Mouse (Mus musculus) ES-E14 (cell line): ENCODE results near the gene Dapp1. TPM values are rescaled to one million over a fixed set of nuclear protein-coding genes. Genes with fewer than 3 reads are reported as not detected.

Source experiments
- DNase-seq: peaks from one replicate; pipeline ENCODE4 v3.0.0-alpha.2; 2013; ENCODE audit warnings: low read depth, low spot score
- H3K27ac ChIP-seq: 2 replicates; pipeline ENCODE4 v1.5.1; 2012; ENCODE audit warnings: low read depth, mild to moderate bottlenecking, low read length, moderate library complexity, mixed read lengths; ENCODE audit not compliant: poor library complexity, insufficient read depth, severe bottlenecking
- H3K36me3 ChIP-seq: 2 replicates; pipeline ENCODE4 v1.6.1; 2012; ENCODE audit warnings: mild to moderate bottlenecking, low read length, moderate library complexity, mixed read lengths; ENCODE audit not compliant: control insufficient read depth, poor library complexity, insufficient read depth, severe bottlenecking
- H3K4me1 ChIP-seq, 2 experiments: fragments of 150-350 bp in 1 of 2; sonication (generic) in 1 of 2; 2 replicates each; pipeline ENCODE4 v1.6.1; 2012; ENCODE audit warnings: low read length in 2 of 2, mild to moderate bottlenecking in 1 of 2, mixed read lengths in 1 of 2; ENCODE audit not compliant: control insufficient read depth in 2 of 2, insufficient read depth in 2 of 2, poor library complexity in 1 of 2
- H3K4me3 ChIP-seq, 2 experiments: fragments of 150-350 bp in 1 of 2; sonication (generic) in 1 of 2; 2 replicates each; pipeline ENCODE4 v1.5.1; 2012; ENCODE audit warnings: low read length in 2 of 2, low read depth in 1 of 2, mild to moderate bottlenecking in 1 of 2, mixed read lengths in 1 of 2; ENCODE audit not compliant: insufficient read depth in 1 of 2, poor library complexity in 1 of 2, severe bottlenecking in 1 of 2
- H3K9ac ChIP-seq: 2 replicates; pipeline ENCODE4 v1.6.1; 2012; ENCODE audit warnings: low read depth, mild to moderate bottlenecking, low read length, mixed read lengths; ENCODE audit not compliant: poor library complexity, insufficient read depth, severe bottlenecking
- H3K9me3 ChIP-seq: fragments of 150-350 bp; sonication (generic); 2 replicates; pipeline ENCODE4 v1.6.1; 2012; ENCODE audit warnings: low read depth, mild to moderate bottlenecking, low read length; ENCODE audit not compliant: control insufficient read depth, insufficient read depth
- CHD2 ChIP-seq: IDR thresholded peaks from 2 replicates; pipeline ENCODE4 v1.6.1; 2014; ENCODE audit warnings: mild to moderate bottlenecking, low read depth, low read length, inconsistent platforms
- HCFC1 ChIP-seq: IDR thresholded peaks from 2 replicates; pipeline ENCODE4 v1.6.1; 2012; ENCODE audit warnings: low read length, inconsistent platforms, borderline replicate concordance; ENCODE audit not compliant: insufficient read depth
- MAFK ChIP-seq: IDR thresholded peaks from 2 replicates; pipeline ENCODE4 v1.6.1; 2014; ENCODE audit warnings: mild to moderate bottlenecking, low read depth, low read length, inconsistent platforms; ENCODE audit not compliant: insufficient read depth
- ZC3H11A ChIP-seq: IDR thresholded peaks from 2 replicates; pipeline ENCODE4 v1.6.1; 2012; ENCODE audit warnings: low read depth, mild to moderate bottlenecking, inconsistent platforms, low read length, borderline replicate concordance
- ZNF384 ChIP-seq: IDR thresholded peaks from 2 replicates; pipeline ENCODE4 v1.6.1; 2012; ENCODE audit warnings: low read depth, low read length, inconsistent platforms
- in situ Hi-C, 2 experiments: fragments of 600-800 bp; cut with MboI; formaldehyde crosslinking; loops; one replicate each; pipeline ENCODE4 v1.15.1; 2025; ENCODE audit warnings: low sequenced_read_pairs in 2 of 2, inconsistent platforms in 1 of 2; ENCODE audit not compliant: unreplicated experiment in 2 of 2
- total RNA-seq: library from RNA; depleted of rRNA; stranded (reverse); fragments of 300-350 nt; gene quantifications from 2 replicates; pipeline ENCODE4 v1.2.3, GENCODE M21; 2012

Dapp1 gene
- total RNA-seq, 1 experiment: 6.8 TPM

DNA sequence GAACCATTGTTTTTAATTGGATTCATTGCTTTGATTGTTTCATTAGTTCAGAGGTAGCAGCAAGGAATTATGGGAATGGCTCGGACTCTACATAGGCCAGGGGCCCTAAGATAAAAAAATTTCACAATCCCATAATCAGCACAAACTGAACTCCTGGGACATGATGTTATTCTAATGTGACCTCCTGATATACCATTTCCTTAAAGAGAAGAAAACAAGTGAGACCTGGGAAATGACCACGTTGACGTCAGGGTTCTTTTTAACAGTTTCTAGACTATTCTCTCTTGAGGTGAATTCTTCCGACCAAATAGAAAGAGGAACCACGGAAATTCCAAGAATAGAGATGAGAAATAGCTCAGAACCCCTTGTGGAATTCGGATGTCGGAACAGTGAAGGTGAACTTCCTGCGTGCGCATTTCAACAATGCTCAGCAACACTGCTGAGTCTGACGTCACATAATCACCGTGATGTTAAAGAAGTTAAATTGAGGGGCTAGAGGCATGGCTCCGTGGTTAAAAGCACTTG is 39.2 kb downstream of the Dapp1 start:
- Histone ChIP-seq H3K27ac (no peak overlapping the region), H3K9ac (no peak overlapping the region), H3K4me1 (peaks cover 5 to 7% of the 10 kb centered on the region in 2 experiments; a peak in 2 of 4 replicates), H3K9me3 (no peaks in the 10 kb centered on the region), H3K4me3 (no peak overlapping the region), H3K36me3 (no peaks in the 10 kb centered on the region; the same call in 1 of the 2 replicates)
- in situ Hi-C loops: no loop called here
- DNase-seq: no peak
- no peak for TF ChIP-seq ZC3H11A
- no peak for TF ChIP-seq CHD2
- TF ChIP-seq MAFK: no peak
- no peak for TF ChIP-seq HCFC1
- TF ChIP-seq ZNF384: no peak

DNA sequence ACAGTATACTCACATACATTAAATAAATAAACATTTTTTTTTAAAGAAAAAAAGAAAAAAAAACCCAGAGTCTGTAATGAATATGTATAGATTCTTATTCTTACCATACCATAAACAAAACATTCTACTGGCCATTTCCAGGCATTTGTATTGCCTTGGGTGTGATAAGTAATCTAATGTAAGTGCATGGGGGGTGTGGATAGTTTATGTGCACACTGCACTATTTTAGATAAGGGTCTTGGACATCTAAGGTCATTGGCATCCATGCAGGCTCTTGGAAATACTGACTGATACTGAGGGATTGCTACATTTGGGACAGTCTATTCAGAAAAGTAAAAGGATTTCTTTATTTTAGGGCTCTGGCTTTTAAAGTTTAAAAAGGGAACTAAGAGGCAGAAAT is 39.8 kb downstream of the Dapp1 start:
- TF ChIP-seq CHD2: no peak
- TF ChIP-seq MAFK: no peak
- no peak for TF ChIP-seq HCFC1
- TF ChIP-seq ZC3H11A: no peak
- no peak for TF ChIP-seq ZNF384
- Histone ChIP-seq H3K4me3 (no peak overlapping the region), H3K4me1 (peaks cover 5 to 7% of the 10 kb centered on the region in 2 experiments; a peak in 2 of 4 replicates), H3K36me3 (no peaks in the 10 kb centered on the region; the same call in 1 of the 2 replicates), H3K27ac (no peak overlapping the region), H3K9ac (no peak overlapping the region), H3K9me3 (no peaks in the 10 kb centered on the region)
- in situ Hi-C loops: no loop called here
- DNase-seq: no peak

DNA sequence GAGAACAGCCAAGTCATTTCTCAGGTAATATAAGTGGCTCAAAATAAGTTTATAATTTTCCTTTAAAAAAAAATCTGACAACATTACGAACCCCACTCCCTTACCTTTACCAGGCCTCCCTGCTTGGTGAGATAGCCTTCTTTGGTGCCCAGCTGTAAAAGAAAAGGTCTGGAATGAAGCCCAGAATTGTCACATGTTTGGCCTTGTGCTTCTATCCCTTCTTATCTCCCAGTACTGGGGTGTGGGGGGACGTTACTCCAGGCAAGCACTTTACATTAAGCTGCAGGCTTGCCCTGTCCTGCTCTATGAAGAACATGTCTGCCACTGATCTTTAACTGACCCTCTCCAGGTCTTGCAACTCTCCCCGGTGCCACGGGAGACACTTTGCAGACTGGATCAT is 40.6 kb downstream of the Dapp1 start:
- Histone ChIP-seq H3K4me1 (peaks cover 5 to 7% of the 10 kb centered on the region in 2 experiments; a peak in 2 of 4 replicates), H3K4me3 (no peak overlapping the region), H3K9ac (no peak overlapping the region), H3K36me3 (no peaks in the 10 kb centered on the region; the same call in 1 of the 2 replicates), H3K27ac (no peak overlapping the region), H3K9me3 (no peaks in the 10 kb centered on the region)
- DNase-seq: no peak
- no peak for TF ChIP-seq ZNF384
- in situ Hi-C loops: no loop called here

DNA sequence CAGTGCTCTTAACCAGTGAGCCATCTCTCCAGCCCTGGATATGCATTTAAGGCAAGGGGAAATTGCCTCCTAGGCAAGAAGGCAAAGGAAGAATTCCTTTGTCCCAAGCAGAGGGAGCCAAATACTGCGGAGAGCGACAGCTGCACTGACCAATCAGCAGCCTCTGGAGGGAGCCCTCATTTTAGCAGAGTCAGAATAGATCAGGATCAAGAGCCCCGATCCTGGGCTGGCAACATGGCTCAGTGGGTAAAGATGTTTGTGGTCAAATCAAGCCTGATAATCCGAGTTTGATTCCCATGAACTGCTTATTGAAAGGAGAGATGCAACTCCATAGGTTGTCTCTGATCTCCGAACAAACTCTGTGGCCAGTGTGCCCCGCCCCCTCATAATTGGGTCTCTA is 42.7 kb downstream of the Dapp1 start:
- Histone ChIP-seq H3K9ac (peak overlapping the region; percentile 43; the same call in 1 of the 2 replicates), H3K9me3 (no peaks in the 10 kb centered on the region), H3K4me3 (peak overlapping the region; percentile 48 to 53), H3K36me3 (no peaks in the 10 kb centered on the region; the same call in 1 of the 2 replicates), H3K4me1 (peaks cover 3 to 5% of the 10 kb centered on the region in 2 experiments; a peak in 1 of 4 replicates), H3K27ac (no peak overlapping the region)
- peak; percentile 73 for DNase-seq
- TF ChIP-seq CHD2 (peak; percentile 84), ZNF384 (no peak)
- in situ Hi-C loops: no loop called here

DNA sequence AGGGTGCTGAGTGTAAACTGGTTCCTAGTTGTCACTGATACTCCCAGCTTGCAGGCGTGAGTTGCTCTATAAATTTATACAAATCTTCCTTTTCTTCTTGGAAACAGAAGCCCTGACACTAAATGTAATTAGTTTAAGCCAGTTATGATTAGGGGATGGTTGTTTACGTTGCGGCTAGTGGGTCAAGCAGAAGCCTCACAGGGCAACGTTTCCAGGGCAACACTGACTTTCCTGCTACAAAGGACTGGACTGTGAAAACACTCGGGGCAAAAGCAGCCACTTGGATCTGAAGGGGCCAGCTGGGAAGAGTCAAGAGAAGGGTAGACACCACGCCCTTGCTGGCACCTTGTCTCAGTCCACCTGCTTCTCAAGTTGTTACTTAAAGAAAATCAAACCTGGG is 44.8 kb downstream of the Dapp1 start:
- Histone ChIP-seq H3K4me1 (peaks cover 0 to 3% of the 10 kb centered on the region in 2 experiments; a peak in 1 of 4 replicates), H3K27ac (no peak overlapping the region), H3K9ac (no peak overlapping the region), H3K4me3 (no peak overlapping the region), H3K9me3 (no peaks in the 10 kb centered on the region), H3K36me3 (peaks cover 1% of the 10 kb centered on the region)
- DNase-seq: no peak
- no peak for TF ChIP-seq CHD2
- in situ Hi-C loops: no loop called here
